Mouse (Mus musculus): ENCODE measurements around the gene Slc7a6os. TPM values are rescaled to one million over a fixed set of nuclear protein-coding genes. Genes with fewer than 3 reads are reported as not detected.
A peak's percentile ranks its signal among the peaks of the same experiment; 100 is the strongest.

The Slc7a6os gene
- polyA plus RNA-seq, 1 experiment from 2014 or later: 40.8 TPM

- Histone ChIP-seq H3K36me3 (ENCODE audit: control insufficient read depth, insufficient read depth) (no peaks in the 10 kb centered on the region; the same call in 1 of the 2 replicates), H3K27ac (ENCODE audit: low read length) (peak within 1 kb of the TSS; percentile 92), H3K4me1 (replicated peaks; ENCODE audit: control insufficient read depth, insufficient read depth, low read length) (peaks cover 13% of the 10 kb centered on the region), H3K9ac (replicated peaks; ENCODE audit: low read depth, low read length) (peak within 1 kb of the TSS; percentile 95), H3K4me2 (ENCODE audit: low read length) (peak within 1 kb of the TSS; percentile 74), H3K4me3 (replicated peaks; ENCODE audit: low read length) (peak within 1 kb of the TSS; percentile 87), H3K9me3 (ENCODE audit: control insufficient read depth, low read length) (no peaks in the 10 kb centered on the region), H3K27me3 (replicated peaks; ENCODE audit: control insufficient read depth, insufficient read depth, low read length) (no peaks in the 10 kb centered on the region)
- peak; percentile 93 for ATAC-seq
- 0% methylated on average over 54 of the region's 59 CpGs for WGBS
Measured at GRCm38 (mm10) chr8:106168356-106169016, 42.2 kb downstream of the Slc7a6os start, which contains the start of gene Slc7a6. TSS of gene Slc7a6 (plus strand) at chr8:106168857.

- WGBS: 50% methylated on average over 4 of the region's 4 CpGs
- Histone ChIP-seq H3K27ac (ENCODE audit: low read length) (no peak overlapping the region), H3K4me1 (replicated peaks; ENCODE audit: control insufficient read depth, insufficient read depth, low read length) (peaks cover 13% of the 10 kb centered on the region), H3K27me3 (replicated peaks; ENCODE audit: control insufficient read depth, insufficient read depth, low read length) (no peaks in the 10 kb centered on the region), H3K9ac (replicated peaks; ENCODE audit: low read depth, low read length) (no peak overlapping the region), H3K4me2 (ENCODE audit: low read length) (no peak overlapping the region), H3K4me3 (replicated peaks; ENCODE audit: low read length) (no peak overlapping the region), H3K9me3 (ENCODE audit: control insufficient read depth, low read length) (no peaks in the 10 kb centered on the region), H3K36me3 (ENCODE audit: control insufficient read depth, insufficient read depth) (peaks cover 9% of the 10 kb centered on the region; the same call in 1 of the 2 replicates)
- no peak for ATAC-seq
Measured at GRCm38 (mm10) chr8:106165460-106165859, 45.3 kb downstream of the Slc7a6os start.

- WGBS: 93% methylated on average over 9 of the region's 9 CpGs
- ATAC-seq: no peak
- Histone ChIP-seq H3K27me3 (replicated peaks; ENCODE audit: control insufficient read depth, insufficient read depth, low read length) (no peaks in the 10 kb centered on the region), H3K4me1 (replicated peaks; ENCODE audit: control insufficient read depth, insufficient read depth, low read length) (peaks cover 3% of the 10 kb centered on the region; the same call in 1 of the 2 replicates), H3K4me3 (replicated peaks; ENCODE audit: low read length) (no peak overlapping the region), H3K9me3 (ENCODE audit: control insufficient read depth, low read length) (no peaks in the 10 kb centered on the region), H3K36me3 (ENCODE audit: control insufficient read depth, insufficient read depth) (peaks cover 9% of the 10 kb centered on the region; the same call in 1 of the 2 replicates), H3K4me2 (ENCODE audit: low read length) (no peak overlapping the region), H3K27ac (ENCODE audit: low read length) (no peak overlapping the region), H3K9ac (replicated peaks; ENCODE audit: low read depth, low read length) (no peak overlapping the region)
Measured at GRCm38 (mm10) chr8:106163251-106163650, 47.5 kb downstream of the Slc7a6os start.

- no peaks in the 10 kb centered on the region for H3K9me3 ChIP-seq (ENCODE audit: control insufficient read depth, low read length)
- no peak overlapping the region for H3K27ac ChIP-seq (ENCODE audit: low read length)
- ATAC-seq: no peak
- H3K4me2 ChIP-seq (ENCODE audit: low read length): no peak overlapping the region
- no peaks in the 10 kb centered on the region for H3K4me1 ChIP-seq (replicated peaks; ENCODE audit: control insufficient read depth, insufficient read depth, low read length)
- no peak overlapping the region for H3K4me3 ChIP-seq (replicated peaks; ENCODE audit: low read length)
- H3K27me3 ChIP-seq (replicated peaks; ENCODE audit: control insufficient read depth, insufficient read depth, low read length): no peaks in the 10 kb centered on the region
- peaks cover 11% of the 10 kb centered on the region; the same call in 1 of the 2 replicates for H3K36me3 ChIP-seq (ENCODE audit: control insufficient read depth, insufficient read depth)
- H3K9ac ChIP-seq (replicated peaks; ENCODE audit: low read depth, low read length): no peak overlapping the region
- 88% methylated on average over 6 of the region's 6 CpGs for WGBS
Measured at GRCm38 (mm10) chr8:106159876-106160275, 50.9 kb downstream of the Slc7a6os start.

GRCm38 (mm10) chr8:106158381-106158780 lies 52.4 kb downstream of the Slc7a6os start:
- Histone ChIP-seq H3K4me2 (ENCODE audit: low read length) (no peak overlapping the region), H3K4me1 (replicated peaks; ENCODE audit: control insufficient read depth, insufficient read depth, low read length) (no peaks in the 10 kb centered on the region), H3K27ac (ENCODE audit: low read length) (no peak overlapping the region), H3K27me3 (replicated peaks; ENCODE audit: control insufficient read depth, insufficient read depth, low read length) (no peaks in the 10 kb centered on the region), H3K9ac (replicated peaks; ENCODE audit: low read depth, low read length) (no peak overlapping the region), H3K36me3 (ENCODE audit: control insufficient read depth, insufficient read depth) (peaks cover 13% of the 10 kb centered on the region; the same call in 1 of the 2 replicates), H3K4me3 (replicated peaks; ENCODE audit: low read length) (no peak overlapping the region), H3K9me3 (ENCODE audit: control insufficient read depth, low read length) (no peaks in the 10 kb centered on the region)
- WGBS: 85% methylated on average over 10 of the region's 10 CpGs
- ATAC-seq: no peak

- no peak for ATAC-seq
- Histone ChIP-seq H3K36me3 (ENCODE audit: control insufficient read depth, insufficient read depth) (peaks cover 9% of the 10 kb centered on the region; the same call in 1 of the 2 replicates), H3K9ac (replicated peaks; ENCODE audit: low read depth, low read length) (no peak overlapping the region), H3K27ac (ENCODE audit: low read length) (no peak overlapping the region), H3K4me1 (replicated peaks; ENCODE audit: control insufficient read depth, insufficient read depth, low read length) (no peaks in the 10 kb centered on the region), H3K4me2 (ENCODE audit: low read length) (no peak overlapping the region), H3K4me3 (replicated peaks; ENCODE audit: low read length) (no peak overlapping the region), H3K27me3 (replicated peaks; ENCODE audit: control insufficient read depth, insufficient read depth, low read length) (no peaks in the 10 kb centered on the region), H3K9me3 (ENCODE audit: control insufficient read depth, low read length) (no peaks in the 10 kb centered on the region)
- 98% methylated on average over 1 of the region's 1 CpGs for WGBS
Measured at GRCm38 (mm10) chr8:106157419-106157818, 53.3 kb downstream of the Slc7a6os start.

GRCm38 (mm10) chr8:106152876-106153275 lies 57.9 kb downstream of the Slc7a6os start:
- H3K27me3 ChIP-seq (replicated peaks; ENCODE audit: control insufficient read depth, insufficient read depth, low read length): no peaks in the 10 kb centered on the region
- no peak overlapping the region for H3K9ac ChIP-seq (replicated peaks; ENCODE audit: low read depth, low read length)
- WGBS: 90% methylated on average over 4 of the region's 4 CpGs
- H3K4me1 ChIP-seq (replicated peaks; ENCODE audit: control insufficient read depth, insufficient read depth, low read length): peaks cover 14% of the 10 kb centered on the region
- no peak overlapping the region for H3K4me3 ChIP-seq (replicated peaks; ENCODE audit: low read length)
- no peak overlapping the region for H3K4me2 ChIP-seq (ENCODE audit: low read length)
- ATAC-seq: no peak
- peaks cover 5% of the 10 kb centered on the region; the same call in 1 of the 2 replicates for H3K36me3 ChIP-seq (ENCODE audit: control insufficient read depth, insufficient read depth)
- H3K9me3 ChIP-seq (ENCODE audit: control insufficient read depth, low read length): no peaks in the 10 kb centered on the region
- H3K27ac ChIP-seq (ENCODE audit: low read length): no peak overlapping the region

- ATAC-seq: no peak
- WGBS: 73% methylated on average over 9 of the region's 9 CpGs
- 0 out of 2 replicates have a peak overlapping the region, but pooled peaks have one; percentile 86 for H3K9ac ChIP-seq (replicated peaks; ENCODE audit: low read depth, low read length)
- peak overlapping the region; percentile 86 for H3K4me2 ChIP-seq (ENCODE audit: low read length)
- no peaks in the 10 kb centered on the region for H3K9me3 ChIP-seq (ENCODE audit: control insufficient read depth, low read length)
- H3K27ac ChIP-seq (ENCODE audit: low read length): no peak overlapping the region
- no peaks in the 10 kb centered on the region for H3K27me3 ChIP-seq (replicated peaks; ENCODE audit: control insufficient read depth, insufficient read depth, low read length)
- peaks cover 2% of the 10 kb centered on the region; the same call in 1 of the 2 replicates for H3K36me3 ChIP-seq (ENCODE audit: control insufficient read depth, insufficient read depth)
- peaks cover 14% of the 10 kb centered on the region for H3K4me1 ChIP-seq (replicated peaks; ENCODE audit: control insufficient read depth, insufficient read depth, low read length)
- H3K4me3 ChIP-seq (replicated peaks; ENCODE audit: low read length): peak overlapping the region; percentile 97
Measured at GRCm38 (mm10) chr8:106151041-106151440, 59.7 kb downstream of the Slc7a6os start.
